Mouse (Mus musculus): ENCODE results near the gene Tcf19. TPM values are rescaled to one million over a fixed set of nuclear protein-coding genes. Genes with fewer than 3 reads are reported as not detected.

Gene Tcf19
- total and polyA plus RNA-seq, 3 experiments, result 29.7 to 38.4 (median 37.7) TPM

DNA sequence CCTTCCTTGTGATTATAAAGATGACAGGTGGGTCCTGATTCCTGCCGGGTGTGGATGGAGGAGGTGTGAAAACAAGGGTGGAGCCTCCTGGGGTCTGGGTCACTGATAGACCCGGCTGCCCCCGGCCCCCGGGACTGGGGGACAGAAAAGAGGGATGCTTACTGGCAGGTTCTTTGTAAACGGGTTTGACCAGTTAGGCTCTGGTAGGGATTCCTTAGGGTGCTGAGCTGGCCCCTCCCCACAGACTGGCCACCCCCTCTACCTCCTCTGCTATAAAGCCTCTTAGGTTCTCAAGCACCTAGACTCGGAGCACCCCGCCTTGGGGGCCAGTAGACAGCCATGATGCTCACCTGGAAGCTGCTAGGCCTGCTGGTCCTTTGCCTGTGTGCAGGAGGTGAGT, 16.3 kb upstream of the Tcf19 start, which contains the start of gene Psors1c2:
TSS of gene Psors1c2 (plus strand) at position 301 of the 400 bp plus-strand sequence.
- Histone ChIP-seq H3K27me3 (replicated peaks) (peaks cover 2% of the 10 kb centered on the region), H3K79me2 (replicated peaks; ENCODE audit: control insufficient read depth, extremely low read depth, insufficient read depth, poor library complexity, severe bottlenecking) (no peaks in the 10 kb centered on the region), H3K9me3 (replicated peaks; ENCODE audit: low read length) (no peaks in the 10 kb centered on the region), H3K27ac (ENCODE audit: insufficient read depth, low read depth) (no peak within 1 kb of the TSS), H3K36me3 (replicated peaks in 1 of 2; ENCODE audit: control insufficient read depth in 1 of 2, insufficient read depth in 1 of 2, low read length in 1 of 2) (peaks cover 15 to 37% of the 10 kb centered on the region in 2 experiments), H3K4me2 (ENCODE audit: insufficient read depth, low read depth, poor library complexity, severe bottlenecking) (no peak within 1 kb of the TSS), H3K4me3 (replicated peaks in 1 of 3; ENCODE audit: low read depth in 2 of 3, low read length in 2 of 3, poor library complexity in 1 of 3) (no peak within 1 kb of the TSS), H3K4me1 (ENCODE audit: control insufficient read depth in 1 of 2, insufficient read depth in 2 of 2) (peaks cover 0 to 4% of the 10 kb centered on the region in 2 experiments; a peak in 1 of 4 replicates), H3K9ac (ENCODE audit: insufficient read depth, low read depth) (no peak within 1 kb of the TSS)
- dilution Hi-C loops (cut with MboI; ENCODE audit: extremely low pct_ligation_motif_present, extremely low pct_unique_long_range_greater_than_20kb, low sequenced_read_pairs), result no loop called here
- TF ChIP-seq ELF1 (IDR thresholded peaks at IDR 0.05; ENCODE audit: low read depth, low read length) (no peak), ETS1 (conservative IDR thresholded peaks at IDR 0.05; ENCODE audit: low read depth, low read length) (no peak), IRF4 (IDR thresholded peaks at IDR 0.05; ENCODE audit: low read depth, low read length) (no peak), MAFK (IDR thresholded peaks at IDR 0.05; ENCODE audit: insufficient replicate concordance, low read length) (no peak), PAX5 (IDR thresholded peaks at IDR 0.05; ENCODE audit: low read length) (no peak), BHLHE40 (IDR thresholded peaks at IDR 0.05; ENCODE audit: low read depth, low read length) (no peak), EP300 (IDR thresholded peaks at IDR 0.05; ENCODE audit: low read length) (no peak)
- in situ Hi-C loops (cut with MboI; ENCODE audit: low pct_ligation_motif_present, low pct_unique_long_range_greater_than_20kb, low sequenced_read_pairs), result no loop called here
- no peak for DNase-seq (ENCODE audit: extremely low read depth)

DNA sequence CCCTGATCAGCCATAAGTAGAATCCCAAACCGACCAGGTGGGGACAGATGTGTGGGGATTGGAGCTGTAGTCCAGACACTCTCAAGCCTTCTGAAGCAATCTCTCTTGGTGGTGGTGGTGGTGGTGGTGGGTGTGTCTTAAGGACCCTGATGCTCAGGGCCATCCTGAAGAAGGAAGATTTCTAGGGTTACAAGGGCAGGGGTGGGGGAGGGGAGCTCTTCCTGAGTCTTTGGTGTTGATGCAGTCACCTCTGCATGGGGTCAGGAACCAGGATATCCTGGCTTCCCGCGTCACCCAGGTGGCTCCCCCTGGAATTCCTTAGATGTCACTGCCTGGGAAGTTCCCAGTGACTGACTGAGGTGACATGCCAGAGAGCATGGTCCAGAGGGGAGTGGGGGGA, 15.7 kb upstream of the Tcf19 start:
- no peak overlapping the region for H3K27ac ChIP-seq (ENCODE audit: insufficient read depth, low read depth)
- dilution Hi-C loops (cut with MboI; ENCODE audit: extremely low pct_ligation_motif_present, extremely low pct_unique_long_range_greater_than_20kb, low sequenced_read_pairs), result no loop called here
- in situ Hi-C loops (cut with MboI; ENCODE audit: low pct_ligation_motif_present, low pct_unique_long_range_greater_than_20kb, low sequenced_read_pairs), result no loop called here

GRCm38 (mm10) chr17:35526644-35527043, 10.0 kb upstream of the Tcf19 start:
- Histone ChIP-seq H3K27me3 (replicated peaks) (no peaks in the 10 kb centered on the region), H3K27ac (ENCODE audit: insufficient read depth, low read depth) (no peak overlapping the region), H3K9ac (ENCODE audit: insufficient read depth, low read depth) (no peak overlapping the region), H3K4me2 (ENCODE audit: insufficient read depth, low read depth, poor library complexity, severe bottlenecking) (no peak overlapping the region), H3K79me2 (replicated peaks; ENCODE audit: control insufficient read depth, extremely low read depth, insufficient read depth, poor library complexity, severe bottlenecking) (no peaks in the 10 kb centered on the region), H3K4me3 (replicated peaks in 1 of 3; ENCODE audit: low read depth in 2 of 3, low read length in 2 of 3, poor library complexity in 1 of 3) (no peak overlapping the region), H3K4me1 (ENCODE audit: control insufficient read depth in 1 of 2, insufficient read depth in 2 of 2) (no peaks in the 10 kb centered on the region), H3K9me3 (replicated peaks; ENCODE audit: low read length) (no peaks in the 10 kb centered on the region), H3K36me3 (replicated peaks in 1 of 2; ENCODE audit: control insufficient read depth in 1 of 2, insufficient read depth in 1 of 2, low read length in 1 of 2) (peaks cover 42 to 88% of the 10 kb centered on the region in 2 experiments)
- no peak for TF ChIP-seq USF1 (IDR thresholded peaks at IDR 0.05; ENCODE audit: low read depth, low read length)
- TF ChIP-seq GABPA (IDR thresholded peaks at IDR 0.05; ENCODE audit: insufficient replicate concordance, low read depth, low read length), result no peak
- TF ChIP-seq ZMIZ1 (IDR thresholded peaks at IDR 0.05; ENCODE audit: low read depth, low read length), result no peak
- no peak for TF ChIP-seq HCFC1 (IDR thresholded peaks at IDR 0.05; ENCODE audit: low read depth, low read length)
- no peak for TF ChIP-seq POLR2AphosphoS2 (IDR thresholded peaks at IDR 0.05; ENCODE audit: low read depth, low read length)
- TF ChIP-seq RCOR1 (conservative IDR thresholded peaks at IDR 0.05; ENCODE audit: low read depth, low read length), result no peak
- TF ChIP-seq BHLHE40 (IDR thresholded peaks at IDR 0.05; ENCODE audit: low read depth, low read length), result no peak
- TF ChIP-seq CTCF (conservative IDR thresholded peaks at IDR 0.05 in 1 of 2, IDR thresholded peaks at IDR 0.05 in 1 of 2; ENCODE audit: low read depth in 2 of 2, low read length in 2 of 2), result no peak
- no peak for TF ChIP-seq CHD1 (IDR thresholded peaks at IDR 0.05; ENCODE audit: low read depth, low read length)
- no peak for TF ChIP-seq PAX5 (IDR thresholded peaks at IDR 0.05; ENCODE audit: low read length)
- no peak for TF ChIP-seq ZC3H11A (IDR thresholded peaks at IDR 0.05; ENCODE audit: low read depth, low read length)
- in situ Hi-C loops (cut with MboI; ENCODE audit: low pct_ligation_motif_present, low pct_unique_long_range_greater_than_20kb, low sequenced_read_pairs) (no loop called here), dilution Hi-C loops (cut with MboI; ENCODE audit: extremely low pct_ligation_motif_present, extremely low pct_unique_long_range_greater_than_20kb, low sequenced_read_pairs) (no loop called here)
- DNase-seq (ENCODE audit: extremely low read depth), result no peak

More for the DNA sequence above, 15.7 kb upstream of the Tcf19 start:
- H3K36me3 ChIP-seq (replicated peaks in 1 of 2; ENCODE audit: control insufficient read depth in 1 of 2, insufficient read depth in 1 of 2, low read length in 1 of 2), result peaks cover 17 to 42% of the 10 kb centered on the region in 2 experiments
- no peak overlapping the region for H3K4me3 ChIP-seq (replicated peaks in 1 of 3; ENCODE audit: low read depth in 2 of 3, low read length in 2 of 3, poor library complexity in 1 of 3)
- H3K4me1 ChIP-seq (ENCODE audit: control insufficient read depth in 1 of 2, insufficient read depth in 2 of 2), result peaks cover 0 to 4% of the 10 kb centered on the region in 2 experiments; a peak in 1 of 4 replicates
- no peak for DNase-seq (ENCODE audit: extremely low read depth)
- no peak for TF ChIP-seq USF1 (IDR thresholded peaks at IDR 0.05; ENCODE audit: low read depth, low read length)
- TF ChIP-seq ELF1 (IDR thresholded peaks at IDR 0.05; ENCODE audit: low read depth, low read length), result no peak
- TF ChIP-seq JUND (conservative IDR thresholded peaks at IDR 0.05; ENCODE audit: low read depth, low read length), result no peak
- TF ChIP-seq CHD2 (IDR thresholded peaks at IDR 0.05; ENCODE audit: low read length), result no peak
- no peak for TF ChIP-seq RAD21 (IDR thresholded peaks at IDR 0.05; ENCODE audit: low read depth, low read length)
- H3K27me3 ChIP-seq (replicated peaks), result peaks cover under 1% of the 10 kb centered on the region
- no peaks in the 10 kb centered on the region for H3K9me3 ChIP-seq (replicated peaks; ENCODE audit: low read length)
- H3K79me2 ChIP-seq (replicated peaks; ENCODE audit: control insufficient read depth, extremely low read depth, insufficient read depth, poor library complexity, severe bottlenecking), result no peaks in the 10 kb centered on the region
- no peak overlapping the region for H3K4me2 ChIP-seq (ENCODE audit: insufficient read depth, low read depth, poor library complexity, severe bottlenecking)
- no peak overlapping the region for H3K9ac ChIP-seq (ENCODE audit: insufficient read depth, low read depth)

All from CH12.LX (cell line).